Mouse (Mus musculus) liver, embryonic 11.5 days (tissue): ENCODE results near the gene Tbx10. TPM values are rescaled to one million over a fixed set of nuclear protein-coding genes. Genes with fewer than 3 reads are reported as not detected.

Experiments used
- ATAC-seq: fragments of 200-750 bp; cut with Nextera tagmentation; replicated peaks from 2 replicates; pipeline ENCODE4 v1.8.0; 2017; ENCODE audit warnings: moderate number of reproducible peaks, mild to moderate bottlenecking, moderate TSS enrichment, moderate library complexity; ENCODE audit not compliant: low FRiP score
- DNase-seq: peaks from one replicate; pipeline ENCODE4 v3.0.0-alpha.2; 2017; ENCODE audit warnings: low spot score
- H3K27ac ChIP-seq: fragments of 300-500 bp; sonication (generic); 2 replicates; pipeline ENCODE4 v1.5.1; 2014; ENCODE audit warnings: mild to moderate bottlenecking, low read depth, low read length, control low read depth
- H3K27me3 ChIP-seq: fragments of 300-500 bp; sonication (generic); replicated peaks from 2 replicates; pipeline ENCODE4 v1.6.1; 2014; ENCODE audit warnings: low read length, mixed read lengths; ENCODE audit not compliant: control insufficient read depth, insufficient read depth
- H3K36me3 ChIP-seq: fragments of 300-500 bp; sonication (generic); 2 replicates; pipeline ENCODE4 v1.6.1; 2014; ENCODE audit warnings: mild to moderate bottlenecking, low read length, moderate library complexity, mixed read lengths; ENCODE audit not compliant: control insufficient read depth, insufficient read depth
- H3K4me1 ChIP-seq: fragments of 300-500 bp; sonication (generic); replicated peaks from 2 replicates; pipeline ENCODE4 v1.6.1; 2014; ENCODE audit warnings: low read length, mixed read lengths; ENCODE audit not compliant: control insufficient read depth, insufficient read depth
- H3K4me2 ChIP-seq: fragments of 300-500 bp; sonication (generic); 2 replicates; pipeline ENCODE4 v1.6.1; 2014; ENCODE audit warnings: mild to moderate bottlenecking, control low read depth, moderate library complexity
- H3K4me3 ChIP-seq: fragments of 300-500 bp; sonication (generic); 2 replicates; pipeline ENCODE4 v1.5.1; 2014; ENCODE audit warnings: low read depth, low read length, control low read depth
- H3K9ac ChIP-seq: fragments of 300-500 bp; sonication (generic); 2 replicates; pipeline ENCODE4 v1.6.1; 2014; ENCODE audit warnings: low read depth, low read length, control low read depth
- H3K9me3 ChIP-seq: fragments of 300-500 bp; sonication (generic); 2 replicates; pipeline ENCODE4 v1.6.1; 2016; ENCODE audit warnings: low read length, inconsistent platforms, mixed read lengths; ENCODE audit not compliant: control insufficient read depth
- WGBS: fragments of 180-500 bp; shearing (Covaris S2); extraction: QIAGEN DNeasy Blood & Tissue Kit; methylation state at CpG from one replicate; pipeline ENCODE4 v1.1.7; 2014; 5-methylcytosine and 5-hydroxymethylcytosine counted together
- polyA plus RNA-seq: library from polyadenylated mRNA; unstranded; fragments of >200 nt; fragmentation: Nextera tagmentation; extraction: Ambion mirVana; gene quantifications from 2 replicates; pipeline ENCODE4 v1.2.1, GENCODE M21; 2014

The Tbx10 gene
- polyA plus RNA-seq, 1 experiment from 2014 or later: 1.8 TPM

GRCm38 (mm10) chr19:3996106-3996505 lies 3.6 kb downstream of the Tbx10 start:
- no peak overlapping the region for H3K27ac ChIP-seq
- DNase-seq (no peak), ATAC-seq (no peak)
- H3K4me3 ChIP-seq: no peak overlapping the region
- peaks cover 14% of the 10 kb centered on the region for H3K4me1 ChIP-seq
- no peak overlapping the region for H3K4me2 ChIP-seq
- no peaks in the 10 kb centered on the region for H3K27me3 ChIP-seq
- WGBS: 69% methylated on average over 7 of the region's 7 CpGs
- no peaks in the 10 kb centered on the region for H3K9me3 ChIP-seq
- H3K9ac ChIP-seq: no peak overlapping the region
- no peaks in the 10 kb centered on the region for H3K36me3 ChIP-seq

- no peaks in the 10 kb centered on the region for H3K36me3 ChIP-seq
- no peak overlapping the region for H3K4me2 ChIP-seq
- no peak overlapping the region for H3K9ac ChIP-seq
- no peak overlapping the region for H3K27ac ChIP-seq
- no peak for DNase-seq
- ATAC-seq: no peak
- peaks cover 17% of the 10 kb centered on the region for H3K4me1 ChIP-seq
- no peaks in the 10 kb centered on the region for H3K27me3 ChIP-seq
- no peak overlapping the region for H3K4me3 ChIP-seq
- 75% methylated on average over 8 of the region's 8 CpGs for whole genome bisulfite sequencing
- no peaks in the 10 kb centered on the region for H3K9me3 ChIP-seq
Measured at GRCm38 (mm10) chr19:3996747-3997146, 4.2 kb downstream of the Tbx10 start.

GRCm38 (mm10) chr19:3997231-3997630 lies 4.7 kb downstream of the Tbx10 start:
- Histone ChIP-seq H3K9me3 (no peaks in the 10 kb centered on the region), H3K4me1 (peaks cover 17% of the 10 kb centered on the region), H3K4me2 (no peak overlapping the region), H3K27ac (no peak overlapping the region), H3K27me3 (no peaks in the 10 kb centered on the region), H3K9ac (no peak overlapping the region), H3K4me3 (no peak overlapping the region), H3K36me3 (no peaks in the 10 kb centered on the region)
- 49% methylated on average over 8 of the region's 8 CpGs for WGBS
- no peak for ATAC-seq
- DNase-seq: no peak

GRCm38 (mm10) chr19:3998335-3998734 lies 5.8 kb downstream of the Tbx10 start:
- DNase-seq (no peak), ATAC-seq (no peak)
- Histone ChIP-seq H3K4me3 (no peak overlapping the region), H3K36me3 (no peaks in the 10 kb centered on the region), H3K27ac (no peak overlapping the region), H3K9ac (no peak overlapping the region), H3K4me1 (peaks cover 17% of the 10 kb centered on the region), H3K4me2 (no peak overlapping the region), H3K9me3 (no peaks in the 10 kb centered on the region), H3K27me3 (no peaks in the 10 kb centered on the region)
- 72% methylated on average over 8 of the region's 8 CpGs for WGBS

GRCm38 (mm10) chr19:3999121-3999730 lies 6.7 kb downstream of the Tbx10 start:
- no peak for DNase-seq
- Histone ChIP-seq H3K27ac (no peak overlapping the region), H3K9me3 (no peaks in the 10 kb centered on the region), H3K36me3 (no peaks in the 10 kb centered on the region), H3K27me3 (no peaks in the 10 kb centered on the region; the same call in 1 of the 2 replicates), H3K4me3 (peak overlapping the region; percentile 81), H3K4me1 (peaks cover 17% of the 10 kb centered on the region), H3K9ac (peak overlapping the region; percentile 18; the same call in 1 of the 2 replicates), H3K4me2 (peak overlapping the region; percentile 90)
- ATAC-seq: no peak
- 81% methylated on average over 9 of the region's 9 CpGs for WGBS

GRCm38 (mm10) chr19:4000119-4000900 lies 7.8 kb downstream of the Tbx10 start, which contains the start of the genes Nudt8 and Gm49405:
Nudt8 (plus strand) TSS chr19:4000580.
Gm49405 (plus strand) TSS chr19:4000626.
- DNase-seq (peak; percentile 96), ATAC-seq (peak; percentile 88)
- peaks cover 14% of the 10 kb centered on the region for H3K4me1 ChIP-seq
- WGBS: under 1% methylated on average over 64 of the region's 64 CpGs
- H3K4me2 ChIP-seq: peak within 1 kb of the TSS; percentile 90
- H3K4me3 ChIP-seq: peak within 1 kb of the TSS; percentile 81
- H3K9me3 ChIP-seq: no peaks in the 10 kb centered on the region
- peak within 1 kb of the TSS; percentile 97 for H3K9ac ChIP-seq
- peak within 1 kb of the TSS; percentile 97 for H3K27ac ChIP-seq
- no peaks in the 10 kb centered on the region for H3K36me3 ChIP-seq
- H3K27me3 ChIP-seq: no peaks in the 10 kb centered on the region; the same call in 1 of the 2 replicates

GRCm38 (mm10) chr19:4000949-4001525 lies 8.5 kb downstream of the Tbx10 start:
- 20% methylated on average over 17 of the region's 17 CpGs for WGBS
- ATAC-seq (peak; percentile 21; the same call in 1 of the 2 replicates), DNase-seq (peak; percentile 54)
- Histone ChIP-seq H3K9ac (peak overlapping the region; percentile 97), H3K27ac (peak overlapping the region; percentile 97), H3K4me2 (peak overlapping the region; percentile 90), H3K9me3 (no peaks in the 10 kb centered on the region), H3K27me3 (no peaks in the 10 kb centered on the region; the same call in 1 of the 2 replicates), H3K36me3 (peaks cover 4% of the 10 kb centered on the region), H3K4me1 (peaks cover 13% of the 10 kb centered on the region), H3K4me3 (peak overlapping the region; percentile 81)

GRCm38 (mm10) chr19:4001752-4002151 lies 9.2 kb downstream of the Tbx10 start:
- H3K27me3 ChIP-seq: no peaks in the 10 kb centered on the region; the same call in 1 of the 2 replicates
- ATAC-seq (no peak), DNase-seq (no peak)
- H3K36me3 ChIP-seq: peaks cover 10% of the 10 kb centered on the region
- no peaks in the 10 kb centered on the region for H3K9me3 ChIP-seq
- WGBS: 92% methylated on average over 5 of the region's 5 CpGs
- no peak overlapping the region for H3K27ac ChIP-seq
- H3K4me1 ChIP-seq: peaks cover 13% of the 10 kb centered on the region
- peak overlapping the region; percentile 90 for H3K4me2 ChIP-seq
- H3K9ac ChIP-seq: 0 out of 2 replicates have a peak overlapping the region, but pooled peaks have one; percentile 97
- H3K4me3 ChIP-seq: no peak overlapping the region
